Mouse (Mus musculus) CH12.LX (cell line): ENCODE data around the gene Myo15.

ENCODE experiments used
- CTCF ChIP-seq, 2 experiments: IDR thresholded peaks in 1 of 2; conservative IDR thresholded peaks in 1 of 2; 2 replicates each; pipeline ENCODE4 v1.5.1; 2011 to 2012; ENCODE audit warnings: low read depth in 2 of 2, low read length in 2 of 2, improper control_type of control experiment in 1 of 2, inconsistent platforms in 1 of 2, mild to moderate bottlenecking in 1 of 2, moderate library complexity in 1 of 2
- E2F4 ChIP-seq: IDR thresholded peaks from 2 replicates; pipeline ENCODE4 v1.6.1; 2011; ENCODE audit warnings: low read depth, low read length, improper control_type of control experiment; ENCODE audit not compliant: insufficient replicate concordance
- EP300 ChIP-seq: IDR thresholded peaks from 2 replicates; pipeline ENCODE4 v1.6.1; 2011; ENCODE audit warnings: low read length, improper control_type of control experiment
- RAD21 ChIP-seq: IDR thresholded peaks from 2 replicates; pipeline ENCODE4 v1.6.1; 2011; ENCODE audit warnings: low read depth, mild to moderate bottlenecking, low read length, improper control_type of control experiment, moderate library complexity
- TCF12 ChIP-seq: IDR thresholded peaks from 2 replicates; pipeline ENCODE4 v1.6.1; 2014; ENCODE audit warnings: low read depth, mild to moderate bottlenecking, inconsistent platforms, low read length, improper control_type of control experiment

GRCm38 (mm10) chr11:60536180-60536858, 67.2 kb downstream of the Myo15 start, which contains the start of gene Alkbh5:
- TF ChIP-seq CTCF (conservative IDR thresholded peaks at IDR 0.05 in 1 of 2, IDR thresholded peaks at IDR 0.05 in 1 of 2; ENCODE audit: low read depth in 2 of 2, low read length in 2 of 2) (no peak), E2F4 (no peak), EP300 (no peak; the same call in 1 of the 2 replicates), TCF12 (no peak), RAD21 (no peak)
